Mouse (Mus musculus): ENCODE measurements around the gene Chka. TPM values are rescaled to one million over a fixed set of nuclear protein-coding genes. Genes with fewer than 3 reads are reported as not detected.

Chka gene
- total RNA-seq, 2 experiments from 2014 or later, result 18.9 to 19.2 TPM

DNA sequence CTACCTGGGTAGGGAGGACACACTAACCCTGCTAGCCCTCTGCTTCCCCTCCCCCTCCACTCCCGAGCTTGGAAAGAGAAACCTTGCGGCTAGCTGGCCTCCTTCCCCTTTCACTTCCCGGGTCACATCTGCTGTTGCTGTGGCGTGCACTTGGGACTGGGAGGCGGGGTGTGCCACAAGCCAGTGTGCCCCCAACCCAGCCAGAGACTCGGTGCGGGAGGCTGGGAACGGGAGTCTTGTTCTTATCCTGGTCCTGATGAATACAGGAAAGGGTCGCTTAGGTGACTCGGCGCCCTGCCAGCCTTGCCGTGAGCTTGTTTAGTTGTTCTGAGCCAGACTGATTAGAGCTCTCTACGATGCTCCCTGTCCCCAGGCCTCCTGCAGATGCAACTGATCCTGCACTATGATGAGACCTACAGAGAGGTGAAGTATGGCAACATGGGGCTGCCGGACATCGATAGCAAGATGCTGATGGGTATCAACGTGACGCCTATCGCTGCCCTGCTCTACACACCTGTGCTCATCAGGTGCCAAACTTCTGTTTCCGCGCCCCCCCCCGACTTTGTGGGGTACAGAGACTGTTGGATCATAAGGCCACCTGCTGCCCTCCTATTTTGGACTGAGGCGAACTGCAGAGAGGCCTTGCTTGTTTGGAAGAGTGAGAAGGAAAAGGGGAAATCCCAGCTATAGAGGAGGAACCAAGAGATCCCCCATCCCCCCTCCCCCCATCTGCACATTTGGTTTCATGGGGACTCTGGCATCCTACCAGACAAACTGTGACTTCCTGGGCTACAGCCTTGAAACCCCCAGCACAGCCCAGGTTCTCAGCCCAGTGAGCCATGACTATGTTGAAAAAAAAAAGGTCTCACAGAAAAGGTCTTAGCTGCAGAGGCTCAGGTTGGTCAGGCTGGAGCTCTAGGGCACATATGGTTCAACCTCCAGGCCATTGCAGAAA is 84.6 kb downstream of the Chka start:
- peak; percentile 74 for ATAC-seq (ENCODE audit: poor library complexity, severe bottlenecking)

DNA sequence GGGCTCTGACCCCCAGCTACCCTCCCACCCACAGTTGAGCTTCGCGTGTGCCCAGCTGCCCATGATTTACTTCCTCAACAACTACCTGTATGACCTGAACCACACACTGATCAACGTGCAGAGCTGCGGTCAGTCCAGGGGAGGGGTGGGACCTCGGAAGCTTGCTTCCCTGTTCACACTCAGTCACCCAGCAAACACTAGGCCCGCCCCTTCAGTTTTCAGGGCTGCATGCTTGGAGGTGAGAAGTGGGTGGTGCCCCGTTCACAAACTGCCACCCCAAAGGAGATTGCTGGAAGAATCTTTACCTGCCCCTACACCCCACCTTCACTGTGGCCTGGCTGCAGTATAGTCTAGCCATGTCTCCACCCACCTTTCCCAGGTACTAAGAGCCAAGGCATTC is 90.7 kb downstream of the Chka start:
- no peak for ATAC-seq (ENCODE audit: poor library complexity, severe bottlenecking)

DNA sequence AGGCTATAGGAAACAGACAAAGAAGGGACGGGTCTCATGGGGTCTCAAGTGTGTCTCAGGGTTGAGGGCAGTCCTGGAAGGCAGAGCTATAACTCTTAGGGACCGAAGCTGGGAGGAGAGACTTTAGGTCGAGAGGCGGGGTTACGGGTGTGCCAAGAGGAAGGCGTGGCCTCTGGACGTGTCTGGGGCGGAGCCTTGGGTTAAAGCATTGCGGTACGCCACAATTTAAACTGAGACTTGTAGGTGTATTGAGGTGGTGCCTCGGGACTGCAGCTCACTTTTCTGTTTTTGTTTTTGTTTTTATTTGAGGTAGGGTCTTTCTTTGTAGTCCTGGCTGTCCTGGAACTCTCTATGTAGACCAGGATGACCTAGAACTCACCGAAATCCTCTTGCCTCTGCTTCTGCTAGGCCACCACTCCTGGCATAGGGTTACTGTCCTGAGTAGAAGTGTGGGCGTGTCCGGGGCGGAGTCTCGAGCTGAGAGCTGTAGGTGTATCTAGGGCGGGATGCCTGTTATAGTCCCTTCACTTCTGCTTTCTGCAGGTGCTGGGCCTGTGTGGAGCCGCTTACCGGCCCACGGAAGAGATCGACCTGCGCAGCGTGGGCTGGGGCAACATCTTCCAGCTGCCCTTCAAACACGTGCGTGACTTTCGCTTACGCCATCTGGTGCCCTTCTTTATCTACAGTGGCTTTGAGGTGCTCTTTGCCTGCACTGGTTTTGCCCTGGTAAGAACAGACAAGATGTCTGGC is 91.6 kb downstream of the Chka start:
- ATAC-seq (ENCODE audit: poor library complexity, severe bottlenecking), result peak; percentile 83

Other genes with a start within 250 kb of the Chka start
- gene Lrp5, start 165.2 kb upstream of the Chka start, total RNA-seq (2015), result 15.2 and 17.9 TPM in 2 replicates
- gene Lrp5, start 165.2 kb upstream of the Chka start, total RNA-seq (2017), result 12.5 and 13.6 TPM in 2 replicates
- gene 1810055G02Rik, start 143.5 kb upstream of the Chka start, total RNA-seq (2015), result 8.0 and 10.6 TPM in 2 replicates
- gene 1810055G02Rik, start 143.5 kb upstream of the Chka start, total RNA-seq (2017), result 4.5 and 6.2 TPM in 2 replicates
- gene Kmt5b, start 84.4 kb upstream of the Chka start, total RNA-seq (2015), result 25.8 and 28.5 TPM in 2 replicates
- 44.7 and 54.8 TPM in 2 replicates for gene Kmt5b, start 84.4 kb upstream of the Chka start, total RNA-seq (2017)
- gene Tcirg1, start 55.4 kb downstream of the Chka start, total RNA-seq (2015), result 197 and 207 TPM in 2 replicates
- 315 and 316 TPM in 2 replicates for gene Tcirg1, start 55.4 kb downstream of the Chka start, total RNA-seq (2017)
- 213 and 215 TPM in 2 replicates for gene Ndufs8, start 61.0 kb downstream of the Chka start, total RNA-seq (2015)
- 60.4 and 83.5 TPM in 2 replicates for gene Ndufs8, start 61.0 kb downstream of the Chka start, total RNA-seq (2017)
- 47.3 and 48.1 TPM in 2 replicates for gene Aldh3b1, start 78.0 kb downstream of the Chka start, total RNA-seq (2015)
- gene Aldh3b1, start 78.0 kb downstream of the Chka start, total RNA-seq (2017), result 104 TPM in 2 replicates
- 242 and 258 TPM in 2 replicates for gene Unc93b1, start 83.4 kb downstream of the Chka start, total RNA-seq (2015)
- 447 and 483 TPM in 2 replicates for gene Unc93b1, start 83.4 kb downstream of the Chka start, total RNA-seq (2017)
- gene Aldh3b3, start 106.9 kb downstream of the Chka start, total RNA-seq (2015), result 1.4 and 2.7 TPM in 2 replicates
- gene Aldh3b3, start 106.9 kb downstream of the Chka start, total RNA-seq (2017), result 2.4 TPM in 2 replicates
- gene Aldh3b2, start 120.6 kb downstream of the Chka start, total RNA-seq (2015), result 0.18 and 2.2 TPM in 2 replicates
- gene Aldh3b2, start 120.6 kb downstream of the Chka start, total RNA-seq (2017), result 0.28 and 0.55 TPM in 2 replicates
- gene Acy3, start 134.8 kb downstream of the Chka start, total RNA-seq (2015), result 0.51 and 0.62 TPM in 2 replicates
- gene Acy3, start 134.8 kb downstream of the Chka start, total RNA-seq (2017), result not detected in 2 replicates
- gene Tbx10, start 141.0 kb downstream of the Chka start, total RNA-seq (2015), result not detected in 2 replicates
- not detected in 2 replicates for gene Tbx10, start 141.0 kb downstream of the Chka start, total RNA-seq (2017)
- gene Nudt8, start 148.8 kb downstream of the Chka start, total RNA-seq (2015), result 8.6 and 13.4 TPM in 2 replicates
- 4.9 and 5.7 TPM in 2 replicates for gene Nudt8, start 148.8 kb downstream of the Chka start, total RNA-seq (2017)
- gene Gm49405, start 148.9 kb downstream of the Chka start, total RNA-seq (2015), result 0.45 TPM in 1 of 2 replicates, not detected in the other
- gene Gm49405, start 148.9 kb downstream of the Chka start, total RNA-seq (2017), result 0.28 and 1.2 TPM in 2 replicates
- gene Doc2g, start 151.5 kb downstream of the Chka start, total RNA-seq (2015), result 1.2 and 1.5 TPM in 2 replicates
- gene Doc2g, start 151.5 kb downstream of the Chka start, total RNA-seq (2017), result 0.18 and 0.37 TPM in 2 replicates
- 82.1 and 103 TPM in 2 replicates for gene Ndufv1, start 161.0 kb downstream of the Chka start, total RNA-seq (2015)
- 151 and 169 TPM in 2 replicates for gene Ndufv1, start 161.0 kb downstream of the Chka start, total RNA-seq (2017)
- 257 and 287 TPM in 2 replicates for gene Gstp1, start 186.2 kb downstream of the Chka start, total RNA-seq (2015)
- 69.5 and 80.2 TPM in 2 replicates for gene Gstp1, start 186.2 kb downstream of the Chka start, total RNA-seq (2017)
- gene Gstp2, start 194.2 kb downstream of the Chka start, total RNA-seq (2015), result 4.8 TPM in 1 of 2 replicates, not detected in the other
- 1.8 TPM in 1 of 2 replicates, not detected in the other for gene Gstp2, start 194.2 kb downstream of the Chka start, total RNA-seq (2017)
- 3.0 and 5.0 TPM in 2 replicates for gene Gstp3, start 207.8 kb downstream of the Chka start, total RNA-seq (2015)
- gene Gstp3, start 207.8 kb downstream of the Chka start, total RNA-seq (2017), result 4.0 and 4.5 TPM in 2 replicates
- gene Cabp2, start 229.8 kb downstream of the Chka start, total RNA-seq (2015), result not detected in 2 replicates
- not detected in 2 replicates for gene Cabp2, start 229.8 kb downstream of the Chka start, total RNA-seq (2017)
- gene Cdk2ap2, start 245.4 kb downstream of the Chka start, total RNA-seq (2015), result 245 and 277 TPM in 2 replicates
- gene Cdk2ap2, start 245.4 kb downstream of the Chka start, total RNA-seq (2017), result 72.9 and 83.4 TPM in 2 replicates
- 38.3 and 47.7 TPM in 2 replicates for gene Pitpnm1, start 248.2 kb downstream of the Chka start, total RNA-seq (2015)
- 30.2 and 38.9 TPM in 2 replicates for gene Pitpnm1, start 248.2 kb downstream of the Chka start, total RNA-seq (2017)

Data from megakaryocyte, adult 5-6 weeks (primary cell).